Mouse (Mus musculus): ENCODE results near the gene Actn3. TPM values are rescaled to one million over a fixed set of nuclear protein-coding genes. Genes with fewer than 3 reads are reported as not detected.
A peak's percentile ranks its signal among the peaks of the same experiment; 100 is the strongest.
"Not testable (repeated sequence)": the region's sequence is repeated elsewhere in the genome, so short reads cannot be mapped to it uniquely, and the experiment has no call there.

Gene Actn3
- polyA plus RNA-seq, 1 experiment from 2014 or later = 5.0 TPM

GRCm38 (mm10) chr19:4889791-4890190, 12.1 kb upstream of the Actn3 start:
- no peak for DNase-seq (ENCODE audit: low spot score)
- no peaks in the 10 kb centered on the region for H3K9me3 ChIP-seq
- H3K36me3 ChIP-seq (replicated peaks) = peaks cover 37% of the 10 kb centered on the region
- H3K27me3 ChIP-seq (replicated peaks; ENCODE audit: low read depth, poor library complexity, severe bottlenecking) = no peaks in the 10 kb centered on the region
- no peak overlapping the region for H3K4me3 ChIP-seq
- WGBS = 87% methylated on average over 10 of the region's 10 CpGs
- no peak overlapping the region for H3K27ac ChIP-seq (replicated peaks)
- H3K4me1 ChIP-seq = no peaks in the 10 kb centered on the region

- H3K27ac ChIP-seq (replicated peaks) = no peak overlapping the region
- no peaks in the 10 kb centered on the region for H3K27me3 ChIP-seq (replicated peaks; ENCODE audit: low read depth, poor library complexity, severe bottlenecking)
- no peaks in the 10 kb centered on the region for H3K9me3 ChIP-seq
- WGBS = 83% methylated on average over 4 of the region's 4 CpGs
- H3K4me3 ChIP-seq = no peak overlapping the region
- H3K4me1 ChIP-seq = peaks cover 13% of the 10 kb centered on the region
- peaks cover 4% of the 10 kb centered on the region; the same call in 1 of the 2 replicates for H3K36me3 ChIP-seq (replicated peaks)
- DNase-seq (ENCODE audit: low spot score) = no peak
These were observed 6.3 kb upstream of the Actn3 start for GRCm38 (mm10) chr19:4883961-4884360.

DNA sequence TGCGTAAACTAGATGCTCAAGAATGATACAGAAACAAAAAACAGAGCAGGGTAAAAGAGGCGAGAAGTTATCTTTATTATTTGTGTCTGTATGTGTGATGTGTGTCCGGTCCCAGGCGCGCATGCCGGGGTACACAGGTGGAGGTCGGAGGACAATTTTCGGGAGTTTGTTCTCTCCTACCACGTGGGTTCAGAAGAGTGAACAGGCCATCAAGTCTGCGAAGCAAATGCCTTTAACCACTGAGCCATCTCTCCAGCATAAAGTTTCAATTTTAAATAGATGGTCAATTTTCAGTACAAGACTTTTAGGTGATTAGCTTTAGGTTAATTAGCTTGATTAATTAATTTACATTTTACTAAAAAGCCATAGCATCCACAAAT, 1.6 kb upstream of the Actn3 start:
- peaks cover 36% of the 10 kb centered on the region for H3K4me1 ChIP-seq
- peaks cover 11% of the 10 kb centered on the region for H3K27me3 ChIP-seq (replicated peaks; ENCODE audit: low read depth, poor library complexity, severe bottlenecking)
- 63% methylated on average over 10 of the region's 10 CpGs for WGBS
- peaks cover 4% of the 10 kb centered on the region; the same call in 1 of the 2 replicates for H3K36me3 ChIP-seq (replicated peaks)
- H3K4me3 ChIP-seq = peak overlapping the region; percentile 89
- no peak overlapping the region for H3K27ac ChIP-seq (replicated peaks)
- no peaks in the 10 kb centered on the region for H3K9me3 ChIP-seq
- no peak for DNase-seq (ENCODE audit: low spot score)

DNA sequence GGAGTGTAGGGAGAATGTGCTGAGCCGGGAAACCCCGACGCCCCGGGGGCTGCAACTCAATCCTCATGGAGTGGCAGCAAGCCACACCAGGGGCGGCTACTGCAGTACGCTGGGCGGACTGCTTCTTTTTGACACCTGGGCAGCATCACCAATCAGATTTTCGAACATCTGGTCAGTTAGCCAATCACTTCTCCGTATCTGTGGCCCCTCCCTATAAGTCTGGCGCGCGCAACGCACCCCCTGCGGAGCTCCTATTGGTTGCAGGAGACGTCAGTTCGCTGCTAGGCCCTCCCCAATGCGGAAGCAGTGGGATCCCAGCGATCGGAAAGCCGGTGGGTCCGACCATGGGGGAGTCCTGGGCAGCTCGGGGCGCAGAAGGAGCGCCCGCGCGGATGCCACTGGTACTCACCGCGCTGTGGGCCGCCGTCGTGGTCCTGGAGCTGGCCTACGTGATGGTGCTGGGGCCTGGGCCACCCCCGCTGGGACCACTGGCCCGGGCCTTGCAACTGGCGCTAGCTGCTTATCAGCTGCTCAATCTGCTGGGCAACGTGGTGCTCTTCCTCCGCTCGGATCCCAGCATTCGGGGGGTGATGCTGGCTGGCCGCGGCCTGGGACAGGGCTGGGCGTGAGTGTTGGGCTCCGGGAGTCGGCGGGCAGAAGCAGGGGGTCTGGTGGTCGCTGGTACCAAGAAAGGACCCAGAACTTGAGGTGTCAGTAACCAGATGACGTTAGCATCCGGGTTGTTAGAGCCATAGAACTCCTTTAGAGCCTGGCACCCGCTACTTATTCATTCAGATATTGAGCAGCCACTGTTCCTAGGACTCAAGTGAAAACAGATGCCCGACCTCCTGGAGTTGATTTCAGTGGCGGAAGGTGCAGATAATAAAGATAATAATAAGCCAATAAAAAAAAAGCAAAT, 955 bp upstream of the Actn3 start, which contains the start of gene Zdhhc24:
Gene Zdhhc24 (plus strand): TSS at position 264 of the 919 bp plus-strand sequence.
- Histone ChIP-seq H3K4me1 (peaks cover 36% of the 10 kb centered on the region), H3K4me3 (peak within 1 kb of the TSS; percentile 89), H3K27me3 (replicated peaks; ENCODE audit: low read depth, poor library complexity, severe bottlenecking) (peaks cover 11% of the 10 kb centered on the region), H3K9me3 (no peaks in the 10 kb centered on the region), H3K27ac (replicated peaks) (peak within 1 kb of the TSS; percentile 78), H3K36me3 (replicated peaks) (peaks cover 4% of the 10 kb centered on the region; the same call in 1 of the 2 replicates)
- peak; percentile 97 for DNase-seq (ENCODE audit: low spot score)
- WGBS = 1% methylated on average over 52 of the region's 52 CpGs

DNA sequence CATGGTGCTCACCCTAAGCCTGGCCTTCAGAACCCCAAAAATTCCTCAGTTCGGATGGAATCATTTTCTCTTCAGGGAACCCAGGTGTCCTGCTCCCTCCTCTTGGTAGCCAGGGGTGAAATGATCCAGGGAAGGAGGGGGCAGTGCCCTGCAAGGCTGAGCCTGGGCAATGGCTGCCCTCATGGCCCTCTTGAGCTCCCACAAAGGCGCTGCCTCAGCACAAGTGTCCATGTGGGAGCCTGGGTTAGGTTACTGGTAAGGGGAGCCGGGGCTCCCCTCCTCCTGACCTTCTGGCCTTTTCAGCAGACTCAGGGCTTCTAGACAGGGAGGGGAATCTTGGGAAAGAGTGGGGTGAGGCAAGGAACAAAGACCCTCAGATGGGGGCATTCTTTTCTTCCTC, 954 bp downstream of the Actn3 start:
- Histone ChIP-seq H3K36me3 (replicated peaks) (no peaks in the 10 kb centered on the region), H3K4me1 (peaks cover 36% of the 10 kb centered on the region), H3K27ac (replicated peaks) (0 out of 2 replicates have a peak overlapping the region, but pooled peaks have one; percentile 5), H3K27me3 (replicated peaks; ENCODE audit: low read depth, poor library complexity, severe bottlenecking) (peaks cover 11% of the 10 kb centered on the region), H3K9me3 (no peaks in the 10 kb centered on the region), H3K4me3 (0 out of 2 replicates have a peak overlapping the region, but pooled peaks have one; percentile 89)
- DNase-seq (ENCODE audit: low spot score) = no peak
- 57% methylated on average over 3 of the region's 3 CpGs for WGBS

GRCm38 (mm10) chr19:4876241-4876640, 1.5 kb downstream of the Actn3 start:
- DNase-seq (ENCODE audit: low spot score) = peak; percentile 30
- Histone ChIP-seq H3K27ac (replicated peaks) (no peak overlapping the region), H3K9me3 (no peaks in the 10 kb centered on the region), H3K36me3 (replicated peaks) (no peaks in the 10 kb centered on the region), H3K4me1 (peaks cover 36% of the 10 kb centered on the region), H3K27me3 (replicated peaks; ENCODE audit: low read depth, poor library complexity, severe bottlenecking) (peaks cover 11% of the 10 kb centered on the region), H3K4me3 (no peak overlapping the region)
- WGBS = 65% methylated on average over 4 of the region's 4 CpGs

DNA sequence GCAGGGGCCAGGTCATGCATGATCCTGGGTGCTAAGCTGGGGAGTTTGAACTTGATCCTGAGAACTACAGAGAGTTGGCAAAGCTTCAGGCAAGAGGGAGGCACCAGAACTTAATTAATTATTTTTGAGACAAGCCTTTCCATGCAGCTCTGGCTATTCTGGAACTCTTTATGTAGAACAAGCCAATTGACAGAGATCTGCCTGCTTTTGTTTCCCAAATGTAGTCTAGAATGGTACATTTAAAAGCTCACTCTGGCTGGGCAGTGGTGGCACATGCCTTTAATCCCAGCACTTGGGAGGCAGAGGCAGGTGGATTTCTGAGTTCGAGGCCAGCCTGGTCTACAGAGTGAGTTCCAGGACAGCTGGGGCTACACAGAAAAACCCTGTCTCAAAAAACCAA, 3.1 kb downstream of the Actn3 start:
- Histone ChIP-seq H3K27me3 (replicated peaks; ENCODE audit: low read depth, poor library complexity, severe bottlenecking) (peaks cover 11% of the 10 kb centered on the region), H3K4me1 (peaks cover 30% of the 10 kb centered on the region)
- H3K4me3 ChIP-seq; H3K36me3 ChIP-seq (replicated peaks); H3K27ac ChIP-seq (replicated peaks); DNase-seq (ENCODE audit: low spot score); H3K9me3 ChIP-seq: not testable (repeated sequence)
- 91% methylated on average over 1 of the region's 1 CpGs for WGBS

DNA sequence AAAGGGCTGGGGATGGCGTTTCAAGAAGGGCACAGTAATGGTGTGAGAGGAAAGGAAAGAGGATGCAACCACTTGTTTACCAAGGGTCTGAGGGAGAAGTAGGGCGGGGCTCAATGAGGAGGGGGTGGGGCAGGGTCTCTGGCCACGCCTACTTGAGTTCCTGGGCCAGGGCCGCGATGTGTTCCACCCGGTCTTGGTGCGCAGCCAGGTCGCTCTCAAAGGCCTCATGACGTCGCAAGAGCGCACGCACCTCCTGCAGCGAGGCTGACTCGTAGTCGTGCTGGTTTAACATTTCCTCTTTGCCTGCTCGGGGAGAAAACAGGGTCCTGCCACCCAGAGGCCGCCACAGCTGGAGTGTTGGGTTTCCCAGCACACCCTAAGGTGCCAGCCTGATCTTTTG, 12.6 kb downstream of the Actn3 start:
- Histone ChIP-seq H3K27ac (replicated peaks) (no peak overlapping the region), H3K4me1 (peaks cover 9% of the 10 kb centered on the region), H3K27me3 (replicated peaks; ENCODE audit: low read depth, poor library complexity, severe bottlenecking) (peaks cover 25% of the 10 kb centered on the region), H3K4me3 (peak overlapping the region; percentile 23; the same call in 1 of the 2 replicates), H3K9me3 (no peaks in the 10 kb centered on the region), H3K36me3 (replicated peaks) (peaks cover 12% of the 10 kb centered on the region)
- DNase-seq (ENCODE audit: low spot score) = peak; percentile 27
- 7% methylated on average over 17 of the region's 17 CpGs for WGBS

GRCm38 (mm10) chr19:4863048-4863447, 14.7 kb downstream of the Actn3 start:
- DNase-seq (ENCODE audit: low spot score) = no peak
- 85% methylated on average over 6 of the region's 6 CpGs for WGBS
- H3K36me3 ChIP-seq (replicated peaks) = peaks cover 17% of the 10 kb centered on the region
- H3K4me3 ChIP-seq = no peak overlapping the region
- H3K4me1 ChIP-seq = peaks cover 9% of the 10 kb centered on the region
- H3K27ac ChIP-seq (replicated peaks) = no peak overlapping the region
- H3K27me3 ChIP-seq (replicated peaks; ENCODE audit: low read depth, poor library complexity, severe bottlenecking) = peaks cover 25% of the 10 kb centered on the region
- no peaks in the 10 kb centered on the region for H3K9me3 ChIP-seq

DNA sequence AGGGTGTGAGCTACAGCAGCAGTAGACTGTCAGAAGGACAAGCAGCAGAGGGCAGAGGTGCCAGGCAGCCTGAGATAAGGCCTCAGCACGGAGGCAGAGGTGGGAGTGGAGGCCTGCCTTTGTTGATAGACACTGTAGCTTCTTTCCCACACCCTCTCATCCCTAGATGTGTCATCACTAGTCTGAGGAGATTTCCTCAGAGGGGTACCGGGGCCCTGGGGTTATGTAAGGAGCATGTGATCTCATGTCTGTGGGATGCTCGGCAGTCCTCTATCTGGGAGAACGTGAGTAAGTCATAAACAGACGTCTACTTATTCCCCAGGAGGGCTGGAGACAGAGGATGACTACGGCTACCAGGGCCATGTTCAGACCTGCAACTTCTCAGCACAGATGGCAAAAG, 18.6 kb downstream of the Actn3 start:
- 80% methylated on average over 6 of the region's 6 CpGs for WGBS
- no peak overlapping the region for H3K27ac ChIP-seq (replicated peaks)

GRCm38 (mm10) chr19:4855951-4856350, 21.8 kb downstream of the Actn3 start:
- no peaks in the 10 kb centered on the region for H3K9me3 ChIP-seq
- peaks cover 14% of the 10 kb centered on the region for H3K27me3 ChIP-seq (replicated peaks; ENCODE audit: low read depth, poor library complexity, severe bottlenecking)
- no peak for DNase-seq (ENCODE audit: low spot score)
- 67% methylated on average over 4 of the region's 4 CpGs for WGBS
- H3K4me1 ChIP-seq = peaks cover 17% of the 10 kb centered on the region
- peaks cover 12% of the 10 kb centered on the region for H3K36me3 ChIP-seq (replicated peaks)
- H3K4me3 ChIP-seq = peak overlapping the region; percentile 71
- no peak overlapping the region for H3K27ac ChIP-seq (replicated peaks)

More for the DNA sequence above, 18.6 kb downstream of the Actn3 start:
- H3K9me3 ChIP-seq = no peaks in the 10 kb centered on the region
- no peak for DNase-seq (ENCODE audit: low spot score)
- peaks cover 21% of the 10 kb centered on the region for H3K4me1 ChIP-seq
- peaks cover 18% of the 10 kb centered on the region for H3K36me3 ChIP-seq (replicated peaks)
- peaks cover 16% of the 10 kb centered on the region for H3K27me3 ChIP-seq (replicated peaks; ENCODE audit: low read depth, poor library complexity, severe bottlenecking)
- no peak overlapping the region for H3K4me3 ChIP-seq

GRCm38 (mm10) chr19:4855470-4855820, 22.3 kb downstream of the Actn3 start:
- peak overlapping the region; percentile 58 for H3K27ac ChIP-seq (replicated peaks)
- H3K4me3 ChIP-seq = peak overlapping the region; percentile 71
- DNase-seq (ENCODE audit: low spot score) = no peak
- peaks cover 7% of the 10 kb centered on the region for H3K36me3 ChIP-seq (replicated peaks)
- 2% methylated on average over 14 of the region's 14 CpGs for WGBS
- peaks cover 17% of the 10 kb centered on the region for H3K4me1 ChIP-seq
- H3K9me3 ChIP-seq = no peaks in the 10 kb centered on the region
- peaks cover 17% of the 10 kb centered on the region for H3K27me3 ChIP-seq (replicated peaks; ENCODE audit: low read depth, poor library complexity, severe bottlenecking)

All from embryonic facial prominence, embryonic 10.5 days (tissue).